Mouse (Mus musculus) erythroblast, embryonic 14.5 days (primary cell): ENCODE results near the gene Slc39a1. TPM values are rescaled to one million over a fixed set of nuclear protein-coding genes. Genes with fewer than 3 reads are reported as not detected.

ENCODE experiments used
- H3K27me3 ChIP-seq: 2 replicates; pipeline ENCODE4 v1.6.1; 2012; ENCODE audit warnings: inconsistent platforms; ENCODE audit not compliant: control insufficient read depth
- H3K36me3 ChIP-seq: 2 replicates; pipeline ENCODE4 v1.6.1; 2012; ENCODE audit warnings: mild to moderate bottlenecking, inconsistent platforms; ENCODE audit not compliant: control insufficient read depth
- H3K4me1 ChIP-seq: 2 replicates; pipeline ENCODE4 v1.6.1; 2012; ENCODE audit warnings: inconsistent platforms; ENCODE audit not compliant: control insufficient read depth
- H3K4me3 ChIP-seq: replicated peaks from 2 replicates; pipeline ENCODE3; 2012; ENCODE audit warnings: moderate library complexity, mild to moderate bottlenecking, inconsistent platforms
- H3K9me3 ChIP-seq: 2 replicates; pipeline ENCODE4 v1.6.1; 2012; ENCODE audit warnings: low read length, inconsistent platforms, mixed read lengths; ENCODE audit not compliant: control insufficient read depth
- GATA1 ChIP-seq: IDR thresholded peaks from 2 replicates; pipeline ENCODE4 v1.6.1; 2012; ENCODE audit warnings: low read length, inconsistent platforms, mixed read lengths
- TAL1 ChIP-seq: IDR thresholded peaks from 3 replicates; pipeline ENCODE4 v1.6.1; 2012; ENCODE audit warnings: low read length, inconsistent platforms, mixed read lengths
- polyA plus RNA-seq: library from polyadenylated mRNA; stranded (reverse); fragments of >175 nt; gene quantifications from 2 replicates; pipeline ENCODE4 v1.2.3, GENCODE M21; 2012

Slc39a1 gene
- polyA plus RNA-seq, 1 experiment: 0.21 TPM

- Histone ChIP-seq H3K4me1 (peaks cover 43% of the 10 kb centered on the region), H3K4me3 (peak overlapping the region; percentile 92), H3K36me3 (peaks cover 16% of the 10 kb centered on the region), H3K27me3 (no peaks in the 10 kb centered on the region), H3K9me3 (no peaks in the 10 kb centered on the region)
- TF ChIP-seq GATA1 (no peak), TAL1 (no peak)
Measured at GRCm38 (mm10) chr3:90291982-90292344, 44.0 kb downstream of the Slc39a1 start.

- Histone ChIP-seq H3K36me3 (peaks cover 22% of the 10 kb centered on the region), H3K4me1 (peaks cover 47% of the 10 kb centered on the region), H3K9me3 (no peaks in the 10 kb centered on the region), H3K27me3 (no peaks in the 10 kb centered on the region), H3K4me3 (peak within 1 kb of the TSS; percentile 92)
- TF ChIP-seq TAL1 (no peak), GATA1 (no peak)
Measured at GRCm38 (mm10) chr3:90292345-90293275, 44.6 kb downstream of the Slc39a1 start, which contains the start of gene Gatad2b. Gatad2b (plus strand) TSS chr3:90293178.

GRCm38 (mm10) chr3:90293352-90294063 lies 45.5 kb downstream of the Slc39a1 start:
- Histone ChIP-seq H3K4me3 (peak overlapping the region; percentile 92), H3K4me1 (peaks cover 49% of the 10 kb centered on the region), H3K9me3 (no peaks in the 10 kb centered on the region), H3K27me3 (no peaks in the 10 kb centered on the region), H3K36me3 (peaks cover 24% of the 10 kb centered on the region)
- TF ChIP-seq GATA1 (no peak), TAL1 (no peak)

GRCm38 (mm10) chr3:90294064-90294440 lies 46.1 kb downstream of the Slc39a1 start:
- Histone ChIP-seq H3K4me1 (peaks cover 49% of the 10 kb centered on the region), H3K36me3 (peaks cover 24% of the 10 kb centered on the region)

GRCm38 (mm10) chr3:90294651-90295050 lies 46.7 kb downstream of the Slc39a1 start:
- no peaks in the 10 kb centered on the region for H3K9me3 ChIP-seq
- TF ChIP-seq GATA1: no peak
- no peak for TF ChIP-seq TAL1
- H3K27me3 ChIP-seq: no peaks in the 10 kb centered on the region
- peaks cover 54% of the 10 kb centered on the region for H3K4me1 ChIP-seq
- peaks cover 24% of the 10 kb centered on the region for H3K36me3 ChIP-seq
- peak overlapping the region; percentile 92 for H3K4me3 ChIP-seq

More at GRCm38 (mm10) chr3:90294064-90294440, 46.1 kb downstream of the Slc39a1 start:
- H3K9me3 ChIP-seq: no peaks in the 10 kb centered on the region
- H3K27me3 ChIP-seq: no peaks in the 10 kb centered on the region
- no peak for TF ChIP-seq GATA1
- TF ChIP-seq TAL1: no peak
- H3K4me3 ChIP-seq: peak overlapping the region; percentile 92

Other genes with a start within 250 kb of the Slc39a1 start
- gene Hax1, start 249.4 kb upstream of the Slc39a1 start, polyA plus RNA-seq: 6.0 and 6.7 TPM in 2 replicates
- gene 4933434E20Rik, start 196.5 kb upstream of the Slc39a1 start, polyA plus RNA-seq: 0.43 and 0.89 TPM in 2 replicates
- gene Ubap2l, start 195.5 kb upstream of the Slc39a1 start, polyA plus RNA-seq: 11.0 and 11.4 TPM in 2 replicates
- 9.6 and 11.8 TPM in 2 replicates for gene Tpm3, start 175.5 kb upstream of the Slc39a1 start, polyA plus RNA-seq
- not detected in 2 replicates for gene Nup210l, start 144.0 kb upstream of the Slc39a1 start, polyA plus RNA-seq
- gene Rps27, start 34.5 kb upstream of the Slc39a1 start, polyA plus RNA-seq: 25.9 and 30.7 TPM in 2 replicates
- 0.07 and 0.12 TPM in 2 replicates for gene Rab13, start 34.5 kb upstream of the Slc39a1 start, polyA plus RNA-seq
- gene Jtb, start 16.6 kb upstream of the Slc39a1 start, polyA plus RNA-seq: 3.9 and 4.3 TPM in 2 replicates
- gene Creb3l4, start 4.7 kb upstream of the Slc39a1 start, polyA plus RNA-seq: not detected in 2 replicates
- 2.9 and 3.3 TPM in 2 replicates for gene Crtc2, start 6.0 kb downstream of the Slc39a1 start, polyA plus RNA-seq
- gene Dennd4b, start 17.0 kb downstream of the Slc39a1 start, polyA plus RNA-seq: 1.1 and 1.3 TPM in 2 replicates
- gene Gatad2b, start 45.0 kb downstream of the Slc39a1 start, polyA plus RNA-seq: 0.37 and 0.40 TPM in 2 replicates
- gene Slc27a3, start 141.8 kb downstream of the Slc39a1 start, polyA plus RNA-seq: 0.08 and 0.18 TPM in 2 replicates
- 1.7 and 2.2 TPM in 2 replicates for gene Ints3, start 185.4 kb downstream of the Slc39a1 start, polyA plus RNA-seq
- 0.04 and 0.05 TPM in 2 replicates for gene Npr1, start 217.7 kb downstream of the Slc39a1 start, polyA plus RNA-seq
- 1.1 and 1.6 TPM in 2 replicates for gene Ilf2, start 228.0 kb downstream of the Slc39a1 start, polyA plus RNA-seq
- 0.11 and 0.14 TPM in 2 replicates for gene Snapin, start 242.9 kb downstream of the Slc39a1 start, polyA plus RNA-seq